Mouse (Mus musculus) heart, postnatal 0 days (tissue): ENCODE results near the gene Rnf126. TPM values are rescaled to one million over a fixed set of nuclear protein-coding genes. Genes with fewer than 3 reads are reported as not detected.

Experiments used
- ATAC-seq: fragments of 200-750 bp; cut with Nextera tagmentation; 2 replicates; pipeline ENCODE4 v1.8.0; 2017; ENCODE audit warnings: low read depth, moderate number of reproducible peaks, moderate library complexity; ENCODE audit not compliant: insufficient read depth
- DNase-seq: peaks from one replicate; pipeline ENCODE4 v3.0.0-alpha.2; 2016; ENCODE audit warnings: low spot score
- H3K27ac ChIP-seq: fragments of 300-500 bp; sonication (generic); 2 replicates; pipeline ENCODE4 v1.5.1; 2014; ENCODE audit warnings: low read depth, mild to moderate bottlenecking
- H3K27me3 ChIP-seq: fragments of 300-500 bp; sonication (generic); 2 replicates; pipeline ENCODE4 v1.6.1; 2014; ENCODE audit warnings: low read length, mixed read lengths; ENCODE audit not compliant: control insufficient read depth, insufficient read depth
- H3K36me3 ChIP-seq: fragments of 300-500 bp; sonication (generic); replicated peaks from 2 replicates; pipeline ENCODE4 v1.6.1; 2014; ENCODE audit warnings: low read length, mixed read lengths; ENCODE audit not compliant: control insufficient read depth, insufficient read depth
- H3K4me1 ChIP-seq: fragments of 300-500 bp; sonication (generic); 2 replicates; pipeline ENCODE4 v1.6.1; 2014; ENCODE audit warnings: antibody characterized with exemption; ENCODE audit not compliant: control insufficient read depth, insufficient read depth
- H3K4me2 ChIP-seq: fragments of 300-500 bp; sonication (generic); 2 replicates; pipeline ENCODE4 v1.6.1; 2014; ENCODE audit warnings: low read depth, mild to moderate bottlenecking, low read length, moderate library complexity
- H3K4me3 ChIP-seq: fragments of 300-500 bp; sonication (generic); 2 replicates; pipeline ENCODE4 v1.5.1; 2014; ENCODE audit warnings: low read depth, low read length
- H3K9ac ChIP-seq: fragments of 300-500 bp; sonication (generic); replicated peaks from 2 replicates; pipeline ENCODE4 v1.6.1; 2014; ENCODE audit warnings: low read depth, low read length, mixed read lengths
- H3K9me3 ChIP-seq: fragments of 300-500 bp; sonication (generic); replicated peaks from 2 replicates; pipeline ENCODE4 v1.6.1; 2016; ENCODE audit warnings: low read length; ENCODE audit not compliant: control insufficient read depth
- CTCF ChIP-seq: IDR thresholded peaks from 2 replicates; pipeline ENCODE4 v1.5.1; 2016; ENCODE audit warnings: antibody characterized with exemption, control low read depth, low read depth
- EP300 ChIP-seq: IDR thresholded peaks from 2 replicates; pipeline ENCODE4 v1.6.1; 2016; ENCODE audit warnings: antibody characterized with exemption, low read depth
- WGBS: fragments of 180-500 bp; shearing (Covaris S2); extraction: QIAGEN DNeasy Blood & Tissue Kit; methylation state at CpG from one replicate; pipeline ENCODE4 v1.1.7; 2014; 5-methylcytosine and 5-hydroxymethylcytosine counted together
- polyA plus RNA-seq: library from polyadenylated mRNA; unstranded; fragments of >200 nt; fragmentation: Nextera tagmentation; extraction: Ambion mirVana; gene quantifications from 2 replicates; pipeline ENCODE4 v1.2.1, GENCODE M21; 2015
- total RNA-seq: library from RNA; depleted of rRNA; stranded (reverse); fragments of >200 nt; gene quantifications from 2 replicates; pipeline ENCODE4 v1.2.3, GENCODE M21; 2014; ENCODE audit warnings: low replicate concordance

Rnf126 gene
- total and polyA plus RNA-seq, 2 experiments from 2014 or later: 37.6 to 38.6 TPM

- Histone ChIP-seq H3K9me3 (no peaks in the 10 kb centered on the region), H3K27me3 (no peaks in the 10 kb centered on the region), H3K4me2 (no peak overlapping the region), H3K4me3 (no peak overlapping the region), H3K4me1 (peaks cover 8% of the 10 kb centered on the region), H3K27ac (no peak overlapping the region), H3K9ac (no peak overlapping the region), H3K36me3 (no peaks in the 10 kb centered on the region)
- no peak for ATAC-seq
- no peak for DNase-seq
- WGBS: 82% methylated on average over 5 of the region's 5 CpGs
- TF ChIP-seq CTCF (no peak), EP300 (no peak)
These were observed 25.7 kb upstream of the Rnf126 start for GRCm38 (mm10) chr10:79792339-79793040.

- no peak within 1 kb of the TSS for H3K27ac ChIP-seq
- H3K9me3 ChIP-seq: no peaks in the 10 kb centered on the region
- no peak within 1 kb of the TSS for H3K4me3 ChIP-seq
- ATAC-seq (no peak), DNase-seq (no peak)
- no peak within 1 kb of the TSS for H3K4me2 ChIP-seq
- 82% methylated on average over 4 of the region's 4 CpGs for WGBS
- no peaks in the 10 kb centered on the region for H3K27me3 ChIP-seq
- H3K9ac ChIP-seq: no peak within 1 kb of the TSS
- TF ChIP-seq CTCF (no peak), EP300 (no peak)
- no peaks in the 10 kb centered on the region for H3K36me3 ChIP-seq
- H3K4me1 ChIP-seq: peaks cover 4% of the 10 kb centered on the region
These were observed 24.1 kb upstream of the Rnf126 start, which contains the start of gene Prss57 for GRCm38 (mm10) chr10:79790861-79791260. Gene Prss57, minus strand, starts transcription at chr10:79790961.

GRCm38 (mm10) chr10:79789581-79789980, 22.8 kb upstream of the Rnf126 start:
- 43% methylated on average over 2 of the region's 2 CpGs for WGBS
- no peaks in the 10 kb centered on the region; the same call in 1 of the 2 replicates for H3K4me1 ChIP-seq
- DNase-seq: no peak

GRCm38 (mm10) chr10:79788386-79789158, 21.8 kb upstream of the Rnf126 start:
- ATAC-seq (no peak), DNase-seq (peak; percentile 65)
- Histone ChIP-seq H3K4me2 (no peak overlapping the region), H3K4me3 (no peak overlapping the region), H3K9ac (no peak overlapping the region), H3K27ac (no peak overlapping the region), H3K36me3 (no peaks in the 10 kb centered on the region), H3K9me3 (no peaks in the 10 kb centered on the region), H3K27me3 (no peaks in the 10 kb centered on the region; the same call in 1 of the 2 replicates), H3K4me1 (no peaks in the 10 kb centered on the region; the same call in 1 of the 2 replicates)
- WGBS: 31% methylated on average over 7 of the region's 7 CpGs
- TF ChIP-seq EP300 (no peak), CTCF (peak; percentile 87)

More at GRCm38 (mm10) chr10:79789581-79789980, 22.8 kb upstream of the Rnf126 start:
- H3K36me3 ChIP-seq: no peaks in the 10 kb centered on the region
- H3K9me3 ChIP-seq: no peaks in the 10 kb centered on the region
- H3K4me2 ChIP-seq: no peak overlapping the region
- TF ChIP-seq EP300 (no peak), CTCF (no peak)
- H3K27ac ChIP-seq: no peak overlapping the region
- H3K4me3 ChIP-seq: no peak overlapping the region
- no peak overlapping the region for H3K9ac ChIP-seq
- no peak for ATAC-seq
- no peaks in the 10 kb centered on the region for H3K27me3 ChIP-seq

- Histone ChIP-seq H3K4me2 (no peak overlapping the region), H3K27me3 (peaks cover 7% of the 10 kb centered on the region), H3K9me3 (no peaks in the 10 kb centered on the region), H3K27ac (no peak overlapping the region), H3K36me3 (no peaks in the 10 kb centered on the region), H3K4me3 (no peak overlapping the region), H3K9ac (no peak overlapping the region), H3K4me1 (peaks cover 4% of the 10 kb centered on the region; the same call in 1 of the 2 replicates)
- WGBS: 41% methylated on average over 27 of the region's 27 CpGs
- TF ChIP-seq CTCF: peak; percentile 41
- TF ChIP-seq EP300: no peak
- DNase-seq (no peak), ATAC-seq (no peak)
These were observed 17.4 kb upstream of the Rnf126 start for GRCm38 (mm10) chr10:79783920-79784800.
